Mouse (Mus musculus) cerebellum, adult 2 months (tissue): ENCODE data around the gene Mfrp.

Experiments used
- CTCF ChIP-seq: fragments of 200-500 bp; IDR thresholded peaks from 2 replicates; pipeline ENCODE4 v1.5.1; 2011; ENCODE audit warnings: low read depth, mild to moderate bottlenecking, control low read depth, low read length, moderate library complexity, borderline replicate concordance; ENCODE audit not compliant: insufficient read depth
- POLR2A ChIP-seq: fragments of 200-500 bp; IDR thresholded peaks from 2 replicates; pipeline ENCODE4 v1.6.1; 2011; ENCODE audit warnings: low read length, control low read depth, borderline replicate concordance; ENCODE audit not compliant: insufficient read depth

GRCm38 (mm10) chr9:44104881-44105280 is 3.4 kb downstream of the Mfrp start:
- no peak for TF ChIP-seq CTCF
- no peak for TF ChIP-seq POLR2A
